Mouse (Mus musculus) erythroblast, embryonic 14.5 days (primary cell): Measurements from ENCODE around the gene H3f3b.

Experiments
- GATA1 ChIP-seq: IDR thresholded peaks from 2 replicates; pipeline ENCODE4 v1.6.1; 2012; ENCODE audit warnings: low read length, inconsistent platforms, mixed read lengths
- TAL1 ChIP-seq: IDR thresholded peaks from 3 replicates; pipeline ENCODE4 v1.6.1; 2012; ENCODE audit warnings: low read length, inconsistent platforms, mixed read lengths

- TF ChIP-seq TAL1, result no peak
- no peak for TF ChIP-seq GATA1
Observed at GRCm38 (mm10) chr11:116000607-116001006, 27.2 kb downstream of the H3f3b start.
